Comparison of ENCODE assay signal across 19 mouse cellular contexts in genomic region chr7:75516716-75517619, GRCm38 (mm10).
DNase-seq lines count a peak whose midpoint lies in the region; ATAC-seq lines count a peak whose summit lies in the region.
"Had no signal": no experiment of that assay in that cellular context is flagged by ENCODE, and none has a peak within 500 bp of the region (broad histone marks: within the 10 kb centered on the region; RNA-seq: fewer than 3 reads in every experiment).

No protein-coding gene starts in this region.

- no peaks in the 10 kb centered on the region for H3K27me3 ChIP-seq in heart, embryonic 10.5 days (ENCODE audit: insufficient read depth, poor library complexity, severe bottlenecking)
- H3K27me3 ChIP-seq in limb, embryonic 15.5 days = no peaks in the 10 kb centered on the region
- no peaks in the 10 kb centered on the region for H3K27me3 ChIP-seq in limb, embryonic 10.5 days (ENCODE audit: low read depth, poor library complexity, severe bottlenecking)
- H3K27me3 ChIP-seq: embryonic facial prominence, embryonic 12.5 days; forebrain, embryonic 15.5 days; heart, embryonic 13.5 days; hindbrain, embryonic 15.5 days had no signal

- H3K4me2 ChIP-seq in limb, embryonic 15.5 days = no peak overlapping the region
- H3K4me2 ChIP-seq: embryonic facial prominence, embryonic 12.5 days; forebrain, embryonic 15.5 days; heart, embryonic 13.5 days; hindbrain, embryonic 15.5 days had no signal

- peaks cover 24% of the 10 kb centered on the region for H3K4me1 ChIP-seq in heart, embryonic 10.5 days
- peaks cover 7% of the 10 kb centered on the region; the same call in 1 of the 2 replicates for H3K4me1 ChIP-seq in limb, embryonic 15.5 days
- peaks cover 17% of the 10 kb centered on the region; the same call in 1 of the 2 replicates for H3K4me1 ChIP-seq in limb, embryonic 10.5 days
- H3K4me1 ChIP-seq: forebrain, embryonic 15.5 days had no signal

- DNase-seq in heart, adult 11 months = peak; percentile 68
- no peak for DNase-seq in heart, embryonic 10.5 days (ENCODE audit: low spot score)
- DNase-seq in limb, embryonic 10.5 days (ENCODE audit: low spot score) = no peak
- DNase-seq in thymus, postnatal 14 days = no peak
- no peak for DNase-seq in cerebellum, adult 9-11 months
- DNase-seq: adrenal gland, postnatal 10 days; B cell, adult 2 months; cerebellum, adult 11 months; cerebellum, adult 8-10 months; gastrocnemius, postnatal 36 days; heart, adult 18-20 months; heart, postnatal 36 days had no signal

- no peak overlapping the region for H3K4me3 ChIP-seq in heart, embryonic 10.5 days
- H3K4me3 ChIP-seq in limb, embryonic 15.5 days = no peak overlapping the region
- H3K4me3 ChIP-seq in limb, embryonic 10.5 days = no peak overlapping the region
- H3K4me3 ChIP-seq: embryonic facial prominence, embryonic 12.5 days; forebrain, embryonic 15.5 days; heart, embryonic 13.5 days; hindbrain, embryonic 15.5 days had no signal

- H3K9ac ChIP-seq in limb, embryonic 15.5 days = no peak overlapping the region
- H3K9ac ChIP-seq: embryonic facial prominence, embryonic 12.5 days; forebrain, embryonic 15.5 days; heart, embryonic 13.5 days; hindbrain, embryonic 15.5 days had no signal

- 87% methylated on average over 14 of the region's 14 CpGs for WGBS in heart, embryonic 10.5 days
- WGBS in limb, embryonic 15.5 days = 82% methylated on average over 14 of the region's 14 CpGs
- 89% methylated on average over 14 of the region's 14 CpGs for WGBS in limb, embryonic 10.5 days

- ATAC-seq in limb, embryonic 15.5 days (ENCODE audit: insufficient number of reproducible peaks, low FRiP score, low TSS enrichment, low read depth) = no peak
- peak; percentile 79 for ATAC-seq in CD4-positive, CD25-positive, alpha-beta regulatory T cell, adult 4 months
- ATAC-seq in inflammation-experienced regulatory T-cells, adult 6 months = peak; percentile 70
- ATAC-seq: forebrain, embryonic 15.5 days had no signal

- H3K27ac ChIP-seq in heart, embryonic 10.5 days = no peak overlapping the region
- peak overlapping the region; percentile 4; the same call in 1 of the 2 replicates for H3K27ac ChIP-seq in limb, embryonic 15.5 days
- H3K27ac ChIP-seq in limb, embryonic 10.5 days = no peak overlapping the region
- H3K27ac ChIP-seq: embryonic facial prominence, embryonic 12.5 days; forebrain, embryonic 15.5 days; heart, embryonic 13.5 days; hindbrain, embryonic 15.5 days had no signal

- no peaks in the 10 kb centered on the region for H3K36me3 ChIP-seq in heart, embryonic 10.5 days
- H3K36me3 ChIP-seq in limb, embryonic 15.5 days = no peaks in the 10 kb centered on the region
- no peaks in the 10 kb centered on the region for H3K36me3 ChIP-seq in limb, embryonic 10.5 days
- H3K36me3 ChIP-seq: embryonic facial prominence, embryonic 12.5 days; forebrain, embryonic 15.5 days; heart, embryonic 13.5 days; hindbrain, embryonic 15.5 days had no signal

- H3K9me3 ChIP-seq in heart, embryonic 10.5 days = no peaks in the 10 kb centered on the region
- no peaks in the 10 kb centered on the region for H3K9me3 ChIP-seq in limb, embryonic 15.5 days
- H3K9me3 ChIP-seq in limb, embryonic 10.5 days (replicated peaks) = no peaks in the 10 kb centered on the region
- H3K9me3 ChIP-seq: embryonic facial prominence, embryonic 12.5 days; forebrain, embryonic 15.5 days; heart, embryonic 13.5 days; hindbrain, embryonic 15.5 days had no signal
